Mouse (Mus musculus): ENCODE results near the gene Ccdc51. TPM values are rescaled to one million over a fixed set of nuclear protein-coding genes. Genes with fewer than 3 reads are reported as not detected.

Ccdc51 gene
- total RNA-seq, 2 experiments from 2014 or later = 16.6 to 17.1 TPM

- no peak for ATAC-seq (replicated peaks; ENCODE audit: low FRiP score, low TSS enrichment, poor library complexity, severe bottlenecking)
These were observed 26.1 kb upstream of the Ccdc51 start for GRCm38 (mm10) chr9:109056081-109056690.

- no peak for ATAC-seq (replicated peaks; ENCODE audit: low FRiP score, low TSS enrichment, poor library complexity, severe bottlenecking)
These were observed 25.4 kb upstream of the Ccdc51 start for GRCm38 (mm10) chr9:109056916-109057315.

- ATAC-seq (replicated peaks; ENCODE audit: low FRiP score, low TSS enrichment, poor library complexity, severe bottlenecking) = no peak
These were observed 24.8 kb upstream of the Ccdc51 start for GRCm38 (mm10) chr9:109057543-109057942.

GRCm38 (mm10) chr9:109058006-109058765, 24.1 kb upstream of the Ccdc51 start:
- ATAC-seq (replicated peaks; ENCODE audit: low FRiP score, low TSS enrichment, poor library complexity, severe bottlenecking) = no peak

GRCm38 (mm10) chr9:109059136-109059903, 23.0 kb upstream of the Ccdc51 start, which contains the start of gene Trex1:
Trex1 (minus strand) TSS chr9:109059734.
- ATAC-seq (replicated peaks; ENCODE audit: low FRiP score, low TSS enrichment, poor library complexity, severe bottlenecking) = peak; percentile 89

GRCm38 (mm10) chr9:109060184-109060897, 22.0 kb upstream of the Ccdc51 start:
- no peak for ATAC-seq (replicated peaks; ENCODE audit: low FRiP score, low TSS enrichment, poor library complexity, severe bottlenecking)

GRCm38 (mm10) chr9:109060898-109061295, 21.4 kb upstream of the Ccdc51 start:
- no peak for ATAC-seq (replicated peaks; ENCODE audit: low FRiP score, low TSS enrichment, poor library complexity, severe bottlenecking)

- no peak for ATAC-seq (replicated peaks; ENCODE audit: low FRiP score, low TSS enrichment, poor library complexity, severe bottlenecking)
These were observed 14.1 kb upstream of the Ccdc51 start for GRCm38 (mm10) chr9:109068095-109068735.

GRCm38 (mm10) chr9:109073661-109074573, 8.4 kb upstream of the Ccdc51 start, which contains the start of gene Atrip:
Atrip (minus strand) TSS chr9:109074124.
- ATAC-seq (replicated peaks; ENCODE audit: low FRiP score, low TSS enrichment, poor library complexity, severe bottlenecking) = peak; percentile 98

- no peak for ATAC-seq (replicated peaks; ENCODE audit: low FRiP score, low TSS enrichment, poor library complexity, severe bottlenecking)
These were observed 1.8 kb upstream of the Ccdc51 start for GRCm38 (mm10) chr9:109080516-109080915.

GRCm38 (mm10) chr9:109081749-109082123, 557 bp upstream of the Ccdc51 start:
- ATAC-seq (replicated peaks; ENCODE audit: low FRiP score, low TSS enrichment, poor library complexity, severe bottlenecking) = no peak

GRCm38 (mm10) chr9:109084922-109085321, 2.6 kb downstream of the Ccdc51 start:
- ATAC-seq (replicated peaks; ENCODE audit: low FRiP score, low TSS enrichment, poor library complexity, severe bottlenecking) = no peak

GRCm38 (mm10) chr9:109087987-109088386, 5.7 kb downstream of the Ccdc51 start:
- ATAC-seq (replicated peaks; ENCODE audit: low FRiP score, low TSS enrichment, poor library complexity, severe bottlenecking) = no peak

- no peak for ATAC-seq (replicated peaks; ENCODE audit: low FRiP score, low TSS enrichment, poor library complexity, severe bottlenecking)
These were observed 8.2 kb downstream of the Ccdc51 start for GRCm38 (mm10) chr9:109090446-109090845.

- no peak for ATAC-seq (replicated peaks; ENCODE audit: low FRiP score, low TSS enrichment, poor library complexity, severe bottlenecking)
These were observed 9.5 kb downstream of the Ccdc51 start for GRCm38 (mm10) chr9:109091802-109092201.

- ATAC-seq (replicated peaks; ENCODE audit: low FRiP score, low TSS enrichment, poor library complexity, severe bottlenecking) = no peak
These were observed 10.5 kb downstream of the Ccdc51 start for GRCm38 (mm10) chr9:109092799-109093198.

- ATAC-seq (replicated peaks; ENCODE audit: low FRiP score, low TSS enrichment, poor library complexity, severe bottlenecking) = no peak
These were observed 11.7 kb downstream of the Ccdc51 start for GRCm38 (mm10) chr9:109093786-109094552.

Data from megakaryocyte-erythroid progenitor cell, adult 5-6 weeks (primary cell).